Comparison of ENCODE assay signal across 11 mouse cellular contexts in the genomic region with DNA sequence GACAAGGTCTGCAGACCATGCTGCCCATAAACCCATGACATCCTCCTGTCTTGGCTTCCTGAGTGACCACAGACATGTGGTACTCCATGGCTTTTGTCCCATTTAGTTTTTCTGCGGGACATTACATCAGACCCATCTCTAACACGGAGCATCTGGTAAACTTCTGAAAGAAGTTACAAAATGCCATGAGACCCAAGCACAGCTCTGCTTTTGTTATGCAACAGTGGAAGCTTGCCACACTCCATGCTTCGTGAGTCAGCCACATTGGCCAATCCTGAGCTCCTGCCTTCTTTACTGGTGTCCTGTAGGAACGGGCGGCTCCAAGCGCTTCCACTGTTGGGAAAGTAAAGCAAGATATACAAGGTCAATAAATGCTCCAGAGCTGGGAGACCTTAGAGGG. TPM values are rescaled to one million over a fixed set of nuclear protein-coding genes. Genes with fewer than 3 reads are reported as not detected.
DNase-seq lines count a peak whose midpoint lies in the region; ATAC-seq and TF ChIP-seq lines count a peak whose summit lies in the region.
"Had no signal": no experiment of that assay in that cellular context is flagged by ENCODE, and none has a peak within 500 bp of the region (broad histone marks: within the 10 kb centered on the region; RNA-seq: fewer than 3 reads in every experiment).

No protein-coding gene starts in this region.

- no peaks in the 10 kb centered on the region for H3K9me3 ChIP-seq in liver, embryonic 11.5 days (ENCODE audit: control insufficient read depth, low read length)
- H3K9me3 ChIP-seq in liver, embryonic 12.5 days (replicated peaks): no peaks in the 10 kb centered on the region
- H3K9me3 ChIP-seq: megakaryocyte, embryonic 14.5 days had no signal

- DNase-seq in liver, embryonic 11.5 days (ENCODE audit: low spot score): no peak
- DNase-seq in adrenal gland, adult 8-10 months: peak; percentile 85
- DNase-seq in heart, postnatal 10 days: peak; percentile 61 to 70
- no peak for DNase-seq in embryo, embryonic 10.5 days (ENCODE audit: low spot score)
- DNase-seq in thymus, adult 2 months: no peak
- no peak for DNase-seq in spleen, adult 12 weeks (ENCODE audit: low spot score)
- DNase-seq: cerebellum, adult 11-12 months had no signal

- no peak overlapping the region for H3K4me3 ChIP-seq in liver, embryonic 11.5 days (ENCODE audit: low read depth, low read length)
- H3K4me3 ChIP-seq in liver, embryonic 12.5 days: no peak overlapping the region
- no peak overlapping the region for H3K4me3 ChIP-seq in thymus, adult 2 months (ENCODE audit: control insufficient read depth, insufficient read depth, low read length)
- H3K4me3 ChIP-seq: megakaryocyte, embryonic 14.5 days had no signal

- no peaks in the 10 kb centered on the region for H3K4me1 ChIP-seq in liver, embryonic 11.5 days (replicated peaks; ENCODE audit: control insufficient read depth, insufficient read depth, low read length)
- H3K4me1 ChIP-seq in liver, embryonic 12.5 days: peaks cover 7% of the 10 kb centered on the region; the same call in 1 of the 2 replicates
- H3K4me1 ChIP-seq in thymus, adult 2 months (replicated peaks; ENCODE audit: control insufficient read depth, insufficient read depth, low read length): peaks cover 9% of the 10 kb centered on the region

- no peak overlapping the region for H3K27ac ChIP-seq in liver, embryonic 11.5 days (ENCODE audit: low read depth, low read length)
- no peak overlapping the region for H3K27ac ChIP-seq in liver, embryonic 12.5 days
- no peak overlapping the region for H3K27ac ChIP-seq in thymus, adult 2 months (ENCODE audit: control insufficient read depth, insufficient read depth, low read length)

- H3K27me3 ChIP-seq in liver, embryonic 11.5 days (replicated peaks; ENCODE audit: control insufficient read depth, insufficient read depth, low read length): no peaks in the 10 kb centered on the region
- H3K27me3 ChIP-seq in liver, embryonic 12.5 days (replicated peaks): no peaks in the 10 kb centered on the region
- no peaks in the 10 kb centered on the region for H3K27me3 ChIP-seq in thymus, adult 2 months (ENCODE audit: control insufficient read depth, insufficient read depth, low read length)
- H3K27me3 ChIP-seq: megakaryocyte, embryonic 14.5 days had no signal

- no peak overlapping the region for H3K9ac ChIP-seq in liver, embryonic 11.5 days (ENCODE audit: low read depth, low read length)
- H3K9ac ChIP-seq in liver, embryonic 12.5 days: no peak overlapping the region

- no peaks in the 10 kb centered on the region for H3K36me3 ChIP-seq in liver, embryonic 11.5 days (ENCODE audit: control insufficient read depth, insufficient read depth, low read length)
- no peaks in the 10 kb centered on the region for H3K36me3 ChIP-seq in liver, embryonic 12.5 days
- no peaks in the 10 kb centered on the region for H3K36me3 ChIP-seq in thymus, adult 2 months (ENCODE audit: control insufficient read depth, insufficient read depth, low read length)

- intact Hi-C loops in heart, postnatal 10 days (cut with DNase I): no loop called here

- 0 out of 2 replicates have a peak, but pooled peaks have one; percentile 16 for ATAC-seq in liver, embryonic 11.5 days (replicated peaks; ENCODE audit: low FRiP score)
- ATAC-seq in liver, embryonic 12.5 days: no peak
- peak; percentile 64 for ATAC-seq in megakaryocyte, adult 5-6 weeks (ENCODE audit: poor library complexity, severe bottlenecking)
- ATAC-seq: forebrain, embryonic 16.5 days had no signal

- 88% methylated on average over 6 of the region's 6 CpGs for WGBS in liver, embryonic 11.5 days
- WGBS in liver, embryonic 12.5 days (ENCODE audit: insufficient replicate concordance): 76% methylated on average over 6 of the region's 6 CpGs
- WGBS in thymus, adult 2 months: 92% methylated on average over 6 of the region's 6 CpGs

- TF ChIP-seq CTCF in thymus, adult 2 months (IDR thresholded peaks at IDR 0.05; ENCODE audit: borderline replicate concordance, control insufficient read depth, extremely low read depth, insufficient read depth, low read length, poor library complexity): no peak

- no peak overlapping the region for H3K4me2 ChIP-seq in liver, embryonic 11.5 days
- H3K4me2 ChIP-seq in liver, embryonic 12.5 days: no peak overlapping the region

- no peak for TF ChIP-seq POLR2A in thymus, adult 2 months (IDR thresholded peaks at IDR 0.05; ENCODE audit: control insufficient read depth, extremely low read depth, insufficient read depth, low read length, poor library complexity)

RNA-seq across cellular contexts. Expression of gene Gpcpd1, which starts 11.6 kb away (rescaled TPM):
- 23.2 and 25.8 TPM in 2 replicates for polyA plus RNA-seq in liver, embryonic 11.5 days (2014; fragmentation: Nextera tagmentation; extraction: Ambion mirVana)
- 50.6 and 56.2 TPM in 2 replicates for polyA plus RNA-seq in liver, embryonic 12.5 days (2016; fragmentation: Nextera tagmentation; extraction: Ambion mirVana)
- total RNA-seq in adrenal gland, adult 8-10 months (2022): 10 to 100 TPM; 19.5 to 61.3 (median 25.4) TPM
- total RNA-seq in heart, postnatal 10 days (2021): 100 to 1,000 TPM; 118 to 190 TPM
- 55.9 and 57.3 TPM in 2 replicates for total RNA-seq in megakaryocyte, adult 5-6 weeks (2015)
- 49.6 and 52.2 TPM in 2 replicates for total RNA-seq in megakaryocyte, adult 5-6 weeks (2017)
- 11.0 and 13.9 TPM in 2 replicates for polyA plus RNA-seq in thymus, adult 2 months (2012; rRNA removed)

Comparison
In these comparisons a context has a peak if more than half of its experiments do, and no peak if none do; other contexts are left out.
1. DNase-seq: peak in adrenal gland, adult 8-10 months (single experiment) and heart, postnatal 10 days (2 of 2); none in liver, embryonic 11.5 days (single experiment), embryo, embryonic 10.5 days (single experiment), thymus, adult 2 months (single experiment) and spleen, adult 12 weeks (single experiment).